Mouse (Mus musculus) small intestine, adult 2 months (tissue): Measurements from ENCODE around the gene Dnah10.

Experiments used
- CTCF ChIP-seq: fragments of 200-500 bp; IDR thresholded peaks from 2 replicates; pipeline ENCODE4 v1.5.1; 2012; ENCODE audit warnings: low read depth, mild to moderate bottlenecking, control low read depth, inconsistent platforms, low read length, moderate library complexity, mixed read lengths; ENCODE audit not compliant: insufficient replicate concordance, insufficient read length; ENCODE audit errors: extremely low read depth
- POLR2A ChIP-seq: fragments of 200-500 bp; IDR thresholded peaks from 2 replicates; pipeline ENCODE4 v1.6.1; 2012; ENCODE audit warnings: low read depth, mild to moderate bottlenecking, control low read depth, inconsistent platforms, low read length, moderate library complexity

DNA sequence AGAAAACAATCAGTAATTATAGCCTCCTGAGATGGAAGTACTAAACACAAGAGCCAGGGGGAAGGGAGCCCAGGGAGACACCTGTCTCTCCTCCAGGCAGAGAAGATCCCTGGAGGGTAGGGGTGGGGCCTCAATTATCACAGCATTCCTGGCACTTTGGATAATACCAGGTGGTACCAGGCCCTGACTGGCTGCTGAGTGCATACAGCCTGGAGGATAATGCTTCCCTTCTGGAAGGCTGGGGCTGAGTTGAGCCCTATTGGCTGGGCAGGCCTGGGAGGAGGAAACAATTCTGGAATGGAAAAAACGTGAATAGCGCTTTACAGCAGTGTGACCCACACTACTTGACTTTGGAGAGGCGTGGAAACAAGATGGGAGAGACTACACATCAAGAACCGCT, 126.7 kb downstream of the Dnah10 start:
- TF ChIP-seq CTCF: no peak
- no peak for TF ChIP-seq POLR2A
